Mouse (Mus musculus): ENCODE results near the gene Lman1l. TPM values are rescaled to one million over a fixed set of nuclear protein-coding genes. Genes with fewer than 3 reads are reported as not detected.

The Lman1l gene
- polyA plus RNA-seq, 2 experiments, result not detected

DNA sequence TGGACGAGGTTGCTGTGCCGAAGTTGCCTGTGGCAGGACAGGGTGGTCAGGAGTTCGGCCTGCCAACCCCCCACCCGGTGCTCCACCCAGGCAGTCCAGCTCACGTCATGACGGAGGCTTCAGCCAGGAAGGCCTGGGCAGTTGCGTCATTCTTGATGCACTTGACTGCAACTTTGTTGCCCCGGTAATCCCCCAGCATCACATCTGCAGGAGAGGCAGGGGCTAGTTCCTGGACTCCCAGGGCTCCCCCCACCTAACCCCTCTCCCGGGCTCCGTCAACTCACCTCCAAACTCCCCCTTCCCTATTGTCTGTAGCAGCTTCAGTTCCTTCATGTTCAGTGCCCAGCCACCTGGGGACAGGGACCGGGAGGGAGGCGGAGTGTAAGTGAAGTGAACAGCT is 8.1 kb upstream of the Lman1l start:
- H3K36me3 ChIP-seq (ENCODE audit: control insufficient read depth, insufficient read depth, low read length), result peaks cover 80% of the 10 kb centered on the region
- no peaks in the 10 kb centered on the region for H3K9me3 ChIP-seq (ENCODE audit: control insufficient read depth, low read length)
- H3K4me2 ChIP-seq (replicated peaks; ENCODE audit: low read depth, low read length, severe bottlenecking), result no peak overlapping the region
- no peak overlapping the region for H3K9ac ChIP-seq (ENCODE audit: low read depth, low read length, severe bottlenecking)
- H3K27ac ChIP-seq (replicated peaks; ENCODE audit: low read depth, low read length), result no peak overlapping the region
- H3K4me1 ChIP-seq (ENCODE audit: control insufficient read depth, insufficient read depth, low read length), result no peaks in the 10 kb centered on the region
- no peak overlapping the region for H3K4me3 ChIP-seq (replicated peaks; ENCODE audit: low read length)
- DNase-seq (ENCODE audit: low spot score), result no peak
- WGBS, result 93% methylated on average over 12 of the region's 12 CpGs
- no peak for ATAC-seq (ENCODE audit: low FRiP score, low read depth)
- H3K27me3 ChIP-seq (ENCODE audit: control insufficient read depth, insufficient read depth, low read length), result no peaks in the 10 kb centered on the region
- no peak for TF ChIP-seq POLR2A (IDR thresholded peaks at IDR 0.05; ENCODE audit: borderline replicate concordance, extremely low read depth, insufficient read depth, insufficient read length)

DNA sequence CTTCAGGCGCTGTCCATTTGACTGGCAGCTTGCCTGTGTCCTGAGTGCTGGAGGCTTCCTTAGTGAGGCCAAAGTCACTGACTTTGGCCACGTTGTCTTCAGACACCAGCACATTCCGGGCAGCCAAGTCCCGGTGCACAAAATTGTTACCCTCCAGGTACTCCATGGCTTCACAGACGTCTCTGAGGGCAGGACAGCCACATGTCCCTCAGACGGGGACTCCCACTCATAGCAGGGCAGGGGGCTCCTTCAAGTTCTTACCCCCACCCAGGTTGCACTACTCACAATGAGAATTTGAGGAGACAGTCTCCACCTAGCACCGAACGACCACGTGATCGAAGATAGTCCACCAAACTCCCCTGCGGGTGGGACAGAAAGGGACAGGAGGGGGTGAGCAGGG is 7.3 kb upstream of the Lman1l start:
- DNase-seq (ENCODE audit: low spot score), result no peak

DNA sequence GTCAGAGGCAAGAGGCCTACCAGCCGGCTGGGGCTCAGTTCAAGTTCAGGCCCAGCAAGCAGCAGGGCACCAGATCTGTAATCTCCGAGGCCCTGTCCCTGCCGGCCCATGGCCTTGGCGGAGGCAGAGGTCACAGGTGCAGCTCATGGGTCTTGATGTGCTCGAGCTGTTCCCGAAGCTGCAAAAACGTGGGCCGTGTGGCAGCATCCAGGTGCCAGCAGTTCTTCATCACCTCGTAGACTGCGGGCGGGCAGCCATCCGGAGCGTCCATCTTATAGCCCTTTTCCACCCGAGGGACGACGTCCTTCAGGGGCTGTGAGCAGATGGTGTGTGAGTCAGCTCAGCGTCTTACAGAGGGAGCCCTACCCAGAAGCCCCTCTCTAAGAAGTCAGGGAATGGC is 6.6 kb upstream of the Lman1l start:
- WGBS, result 97% methylated on average over 17 of the region's 17 CpGs
- Histone ChIP-seq H3K9me3 (ENCODE audit: control insufficient read depth, low read length) (no peaks in the 10 kb centered on the region), H3K4me1 (ENCODE audit: control insufficient read depth, insufficient read depth, low read length) (no peaks in the 10 kb centered on the region), H3K4me2 (replicated peaks; ENCODE audit: low read depth, low read length, severe bottlenecking) (no peak overlapping the region), H3K9ac (ENCODE audit: low read depth, low read length, severe bottlenecking) (no peak overlapping the region), H3K36me3 (ENCODE audit: control insufficient read depth, insufficient read depth, low read length) (peaks cover 75% of the 10 kb centered on the region), H3K27ac (replicated peaks; ENCODE audit: low read depth, low read length) (no peak overlapping the region), H3K27me3 (ENCODE audit: control insufficient read depth, insufficient read depth, low read length) (no peaks in the 10 kb centered on the region), H3K4me3 (replicated peaks; ENCODE audit: low read length) (no peak overlapping the region)
- DNase-seq (ENCODE audit: low spot score), result no peak
- TF ChIP-seq POLR2A (IDR thresholded peaks at IDR 0.05; ENCODE audit: borderline replicate concordance, extremely low read depth, insufficient read depth, insufficient read length), result no peak
- no peak for ATAC-seq (ENCODE audit: low FRiP score, low read depth)

More for the DNA sequence above, 7.3 kb upstream of the Lman1l start:
- Histone ChIP-seq H3K4me3 (replicated peaks; ENCODE audit: low read length) (no peak overlapping the region), H3K4me1 (ENCODE audit: control insufficient read depth, insufficient read depth, low read length) (no peaks in the 10 kb centered on the region), H3K9ac (ENCODE audit: low read depth, low read length, severe bottlenecking) (no peak overlapping the region), H3K9me3 (ENCODE audit: control insufficient read depth, low read length) (no peaks in the 10 kb centered on the region), H3K27me3 (ENCODE audit: control insufficient read depth, insufficient read depth, low read length) (no peaks in the 10 kb centered on the region), H3K27ac (replicated peaks; ENCODE audit: low read depth, low read length) (no peak overlapping the region), H3K36me3 (ENCODE audit: control insufficient read depth, insufficient read depth, low read length) (peaks cover 75% of the 10 kb centered on the region), H3K4me2 (replicated peaks; ENCODE audit: low read depth, low read length, severe bottlenecking) (no peak overlapping the region)
- 89% methylated on average over 11 of the region's 11 CpGs for WGBS
- TF ChIP-seq POLR2A (IDR thresholded peaks at IDR 0.05; ENCODE audit: borderline replicate concordance, extremely low read depth, insufficient read depth, insufficient read length), result no peak
- no peak for ATAC-seq (ENCODE audit: low FRiP score, low read depth)

DNA sequence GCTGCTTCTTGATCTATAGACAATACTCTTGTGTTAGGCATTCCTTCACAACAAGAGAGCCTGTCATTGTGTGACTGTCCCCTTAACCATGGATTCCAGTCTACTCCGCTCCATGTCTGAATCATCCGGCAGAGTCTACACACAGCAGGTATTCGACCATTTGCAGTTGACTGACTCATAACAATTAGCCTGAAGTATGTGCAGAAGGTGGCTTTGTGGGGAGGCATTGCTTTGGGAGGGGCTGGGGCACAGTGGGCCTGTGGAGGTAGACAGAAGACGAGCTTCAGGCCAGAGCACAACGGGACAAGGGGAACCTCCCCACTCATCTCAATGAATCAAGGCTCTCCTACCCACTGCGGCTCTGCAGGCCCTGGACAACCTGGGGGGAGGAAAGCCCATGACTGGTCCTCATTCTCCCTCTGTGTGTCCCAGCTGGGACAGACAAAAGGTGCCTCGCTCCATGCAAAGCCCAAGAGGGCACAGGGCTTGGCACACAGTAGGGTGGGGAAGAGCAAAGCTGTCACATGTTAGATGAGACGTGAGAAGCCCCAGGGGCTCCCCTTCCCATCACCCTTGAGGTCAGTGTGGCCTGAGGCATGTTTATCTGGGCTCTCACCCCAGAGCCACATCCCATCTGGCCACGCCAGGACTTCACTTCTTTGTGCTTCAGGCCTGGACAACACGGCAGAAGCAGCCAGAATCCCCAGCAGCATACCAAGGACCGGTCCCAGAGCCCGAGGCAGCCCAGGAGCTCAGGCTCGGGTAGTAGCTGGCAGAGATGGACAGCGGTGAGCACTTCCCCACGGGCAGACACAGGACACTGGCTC is 5.3 kb upstream of the Lman1l start:
- 88% methylated on average over 15 of the region's 15 CpGs for WGBS
- Histone ChIP-seq H3K4me1 (ENCODE audit: control insufficient read depth, insufficient read depth, low read length) (no peaks in the 10 kb centered on the region), H3K9me3 (ENCODE audit: control insufficient read depth, low read length) (no peaks in the 10 kb centered on the region), H3K36me3 (ENCODE audit: control insufficient read depth, insufficient read depth, low read length) (peaks cover 65% of the 10 kb centered on the region), H3K4me2 (replicated peaks; ENCODE audit: low read depth, low read length, severe bottlenecking) (no peak overlapping the region), H3K4me3 (replicated peaks; ENCODE audit: low read length) (no peak overlapping the region), H3K9ac (ENCODE audit: low read depth, low read length, severe bottlenecking) (no peak overlapping the region), H3K27ac (replicated peaks; ENCODE audit: low read depth, low read length) (no peak overlapping the region), H3K27me3 (ENCODE audit: control insufficient read depth, insufficient read depth, low read length) (no peaks in the 10 kb centered on the region)
- no peak for ATAC-seq (ENCODE audit: low FRiP score, low read depth)
- TF ChIP-seq POLR2A (IDR thresholded peaks at IDR 0.05; ENCODE audit: borderline replicate concordance, extremely low read depth, insufficient read depth, insufficient read length), result no peak
- no peak for DNase-seq (ENCODE audit: low spot score)

DNA sequence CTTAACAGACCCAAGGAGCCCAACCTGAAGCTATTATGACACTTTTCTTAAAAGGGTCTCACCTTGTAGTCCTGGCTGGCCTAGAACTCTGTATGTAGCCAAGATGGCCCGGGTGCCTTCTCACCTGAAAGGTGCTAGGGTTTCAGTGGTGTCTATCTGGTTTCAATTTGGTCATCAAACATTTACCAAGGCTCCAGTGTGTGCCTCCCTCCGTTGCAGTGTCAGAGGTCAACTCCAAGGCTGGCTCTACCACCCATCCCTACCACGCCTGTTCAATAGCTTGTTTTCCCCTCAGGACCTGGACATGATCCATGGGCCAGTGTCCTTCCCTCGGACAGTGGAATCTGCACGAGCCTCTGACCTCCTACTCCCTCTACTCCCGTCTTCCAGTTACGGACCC is 3.7 kb upstream of the Lman1l start:
- 86% methylated on average over 7 of the region's 7 CpGs for WGBS

More for the DNA sequence above, 3.7 kb upstream of the Lman1l start:
- Histone ChIP-seq H3K4me1 (ENCODE audit: control insufficient read depth, insufficient read depth, low read length) (no peaks in the 10 kb centered on the region), H3K4me3 (replicated peaks; ENCODE audit: low read length) (no peak overlapping the region), H3K9ac (ENCODE audit: low read depth, low read length, severe bottlenecking) (no peak overlapping the region), H3K27me3 (ENCODE audit: control insufficient read depth, insufficient read depth, low read length) (no peaks in the 10 kb centered on the region), H3K36me3 (ENCODE audit: control insufficient read depth, insufficient read depth, low read length) (peaks cover 49% of the 10 kb centered on the region), H3K9me3 (ENCODE audit: control insufficient read depth, low read length) (no peaks in the 10 kb centered on the region), H3K27ac (replicated peaks; ENCODE audit: low read depth, low read length) (no peak overlapping the region), H3K4me2 (replicated peaks; ENCODE audit: low read depth, low read length, severe bottlenecking) (no peak overlapping the region)
- no peak for TF ChIP-seq POLR2A (IDR thresholded peaks at IDR 0.05; ENCODE audit: borderline replicate concordance, extremely low read depth, insufficient read depth, insufficient read length)
- ATAC-seq (ENCODE audit: low FRiP score, low read depth) (no peak), DNase-seq (ENCODE audit: low spot score) (no peak)
